Mouse (Mus musculus): ENCODE measurements around the gene Lix1l. TPM values are rescaled to one million over a fixed set of nuclear protein-coding genes. Genes with fewer than 3 reads are reported as not detected.
A peak's percentile ranks its signal among the peaks of the same experiment; 100 is the strongest.
"Not testable (repeated sequence)": the region's sequence is repeated elsewhere in the genome, so short reads cannot be mapped to it uniquely, and the experiment has no call there.

Gene Lix1l
- polyA plus RNA-seq, 1 experiment from 2014 or later, result 6.4 TPM

GRCm38 (mm10) chr3:96636448-96636847 lies 35.5 kb downstream of the Lix1l start:
- Histone ChIP-seq H3K36me3 (ENCODE audit: control insufficient read depth, insufficient read depth, low read length) (peaks cover 5% of the 10 kb centered on the region), H3K4me1 (ENCODE audit: control insufficient read depth, insufficient read depth, low read length) (peaks cover 12% of the 10 kb centered on the region), H3K27ac (ENCODE audit: low read depth, low read length) (no peak overlapping the region), H3K4me3 (ENCODE audit: low read depth, low read length) (peak overlapping the region; percentile 92), H3K9ac (ENCODE audit: low read depth, low read length) (peak overlapping the region; percentile 95), H3K4me2 (peak overlapping the region; percentile 95), H3K9me3 (replicated peaks; ENCODE audit: control insufficient read depth, low read length) (no peaks in the 10 kb centered on the region), H3K27me3 (ENCODE audit: control insufficient read depth, insufficient read depth, low read length) (no peaks in the 10 kb centered on the region)
- 60% methylated on average over 11 of the region's 11 CpGs for WGBS (ENCODE audit: insufficient replicate concordance)
- ATAC-seq (replicated peaks; ENCODE audit: insufficient number of reproducible peaks, low FRiP score, low TSS enrichment), result no peak

GRCm38 (mm10) chr3:96639219-96639618 lies 38.3 kb downstream of the Lix1l start:
- Histone ChIP-seq H3K9me3 (replicated peaks; ENCODE audit: control insufficient read depth, low read length) (no peaks in the 10 kb centered on the region), H3K4me1 (ENCODE audit: control insufficient read depth, insufficient read depth, low read length) (peaks cover 12% of the 10 kb centered on the region), H3K4me2 (no peak overlapping the region), H3K27me3 (ENCODE audit: control insufficient read depth, insufficient read depth, low read length) (no peaks in the 10 kb centered on the region), H3K4me3 (ENCODE audit: low read depth, low read length) (no peak overlapping the region), H3K9ac (ENCODE audit: low read depth, low read length) (no peak overlapping the region), H3K27ac (ENCODE audit: low read depth, low read length) (no peak overlapping the region), H3K36me3 (ENCODE audit: control insufficient read depth, insufficient read depth, low read length) (peaks cover 9% of the 10 kb centered on the region)
- 89% methylated on average over 1 of the region's 1 CpGs for WGBS (ENCODE audit: insufficient replicate concordance)
- no peak for ATAC-seq (replicated peaks; ENCODE audit: insufficient number of reproducible peaks, low FRiP score, low TSS enrichment)

GRCm38 (mm10) chr3:96645018-96645649 lies 44.2 kb downstream of the Lix1l start, which contains the start of gene Itga10:
Itga10 (plus strand) TSS chr3:96645584.
- Histone ChIP-seq H3K4me1 (ENCODE audit: control insufficient read depth, insufficient read depth, low read length) (peaks cover 3% of the 10 kb centered on the region; the same call in 1 of the 2 replicates), H3K27ac (ENCODE audit: low read depth, low read length) (no peak within 1 kb of the TSS), H3K9ac (ENCODE audit: low read depth, low read length) (no peak within 1 kb of the TSS), H3K27me3 (ENCODE audit: control insufficient read depth, insufficient read depth, low read length) (no peaks in the 10 kb centered on the region), H3K4me2 (peak within 1 kb of the TSS; percentile 38), H3K36me3 (ENCODE audit: control insufficient read depth, insufficient read depth, low read length) (peaks cover 9% of the 10 kb centered on the region), H3K4me3 (ENCODE audit: low read depth, low read length) (no peak within 1 kb of the TSS), H3K9me3 (replicated peaks; ENCODE audit: control insufficient read depth, low read length) (no peaks in the 10 kb centered on the region)
- ATAC-seq (replicated peaks; ENCODE audit: insufficient number of reproducible peaks, low FRiP score, low TSS enrichment), result 0 out of 2 replicates have a peak, but pooled peaks have one; percentile 18
- WGBS (ENCODE audit: insufficient replicate concordance), result 57% methylated on average over 7 of the region's 7 CpGs

GRCm38 (mm10) chr3:96647365-96647764 lies 46.4 kb downstream of the Lix1l start:
- peaks cover 6% of the 10 kb centered on the region; the same call in 1 of the 2 replicates for H3K4me1 ChIP-seq (ENCODE audit: control insufficient read depth, insufficient read depth, low read length)
- H3K9me3 ChIP-seq (replicated peaks; ENCODE audit: control insufficient read depth, low read length), result no peaks in the 10 kb centered on the region
- WGBS (ENCODE audit: insufficient replicate concordance), result 78% methylated on average over 3 of the region's 3 CpGs
- no peaks in the 10 kb centered on the region for H3K27me3 ChIP-seq (ENCODE audit: control insufficient read depth, insufficient read depth, low read length)
- H3K4me2 ChIP-seq, result no peak overlapping the region
- H3K36me3 ChIP-seq (ENCODE audit: control insufficient read depth, insufficient read depth, low read length), result peaks cover 6% of the 10 kb centered on the region
- H3K4me3 ChIP-seq (ENCODE audit: low read depth, low read length), result no peak overlapping the region
- no peak overlapping the region for H3K9ac ChIP-seq (ENCODE audit: low read depth, low read length)
- no peak overlapping the region for H3K27ac ChIP-seq (ENCODE audit: low read depth, low read length)
- ATAC-seq (replicated peaks; ENCODE audit: insufficient number of reproducible peaks, low FRiP score, low TSS enrichment), result no peak

- Histone ChIP-seq H3K27me3 (ENCODE audit: control insufficient read depth, insufficient read depth, low read length) (peaks cover 3% of the 10 kb centered on the region), H3K4me3 (ENCODE audit: low read depth, low read length) (no peak overlapping the region), H3K4me2 (no peak overlapping the region), H3K27ac (ENCODE audit: low read depth, low read length) (no peak overlapping the region), H3K9ac (ENCODE audit: low read depth, low read length) (no peak overlapping the region), H3K36me3 (ENCODE audit: control insufficient read depth, insufficient read depth, low read length) (no peaks in the 10 kb centered on the region), H3K4me1 (ENCODE audit: control insufficient read depth, insufficient read depth, low read length) (peaks cover 8% of the 10 kb centered on the region; the same call in 1 of the 2 replicates), H3K9me3 (replicated peaks; ENCODE audit: control insufficient read depth, low read length) (no peaks in the 10 kb centered on the region)
- 82% methylated on average over 2 of the region's 2 CpGs for WGBS (ENCODE audit: insufficient replicate concordance)
- no peak for ATAC-seq (replicated peaks; ENCODE audit: insufficient number of reproducible peaks, low FRiP score, low TSS enrichment)
Measured at GRCm38 (mm10) chr3:96660901-96661300, 60.0 kb downstream of the Lix1l start.

GRCm38 (mm10) chr3:96662731-96663316 lies 61.9 kb downstream of the Lix1l start:
- H3K27me3 ChIP-seq (ENCODE audit: control insufficient read depth, insufficient read depth, low read length), result peaks cover 3% of the 10 kb centered on the region
- no peak overlapping the region for H3K9ac ChIP-seq (ENCODE audit: low read depth, low read length)
- H3K9me3 ChIP-seq (replicated peaks; ENCODE audit: control insufficient read depth, low read length), result no peaks in the 10 kb centered on the region
- ATAC-seq (replicated peaks; ENCODE audit: insufficient number of reproducible peaks, low FRiP score, low TSS enrichment), result no peak
- H3K36me3 ChIP-seq (ENCODE audit: control insufficient read depth, insufficient read depth, low read length), result no peaks in the 10 kb centered on the region
- peaks cover 8% of the 10 kb centered on the region; the same call in 1 of the 2 replicates for H3K4me1 ChIP-seq (ENCODE audit: control insufficient read depth, insufficient read depth, low read length)
- H3K27ac ChIP-seq (ENCODE audit: low read depth, low read length), result no peak overlapping the region
- no peak overlapping the region for H3K4me3 ChIP-seq (ENCODE audit: low read depth, low read length)
- 46% methylated on average over 8 of the region's 8 CpGs for WGBS (ENCODE audit: insufficient replicate concordance)
- H3K4me2 ChIP-seq, result peak overlapping the region; percentile 69

GRCm38 (mm10) chr3:96663432-96664239 lies 62.7 kb downstream of the Lix1l start:
- Histone ChIP-seq H3K9ac (ENCODE audit: low read depth, low read length) (peak overlapping the region; percentile 60; the same call in 1 of the 2 replicates), H3K27ac (ENCODE audit: low read depth, low read length) (no peak overlapping the region), H3K4me1 (ENCODE audit: control insufficient read depth, insufficient read depth, low read length) (peaks cover 8% of the 10 kb centered on the region; the same call in 1 of the 2 replicates), H3K4me2 (peak overlapping the region; percentile 69), H3K27me3 (ENCODE audit: control insufficient read depth, insufficient read depth, low read length) (peaks cover 3% of the 10 kb centered on the region), H3K4me3 (ENCODE audit: low read depth, low read length) (peak overlapping the region; percentile 29), H3K9me3 (replicated peaks; ENCODE audit: control insufficient read depth, low read length) (no peaks in the 10 kb centered on the region), H3K36me3 (ENCODE audit: control insufficient read depth, insufficient read depth, low read length) (no peaks in the 10 kb centered on the region)
- ATAC-seq (replicated peaks; ENCODE audit: insufficient number of reproducible peaks, low FRiP score, low TSS enrichment), result 0 out of 2 replicates have a peak, but pooled peaks have one; percentile 65
- WGBS (ENCODE audit: insufficient replicate concordance), result 4% methylated on average over 18 of the region's 18 CpGs

GRCm38 (mm10) chr3:96665732-96666363 lies 64.9 kb downstream of the Lix1l start:
- not testable (repeated sequence) for H3K9me3 ChIP-seq (replicated peaks; ENCODE audit: control insufficient read depth, low read length); ATAC-seq (replicated peaks; ENCODE audit: insufficient number of reproducible peaks, low FRiP score, low TSS enrichment); H3K27ac ChIP-seq (ENCODE audit: low read depth, low read length); H3K4me3 ChIP-seq (ENCODE audit: low read depth, low read length); H3K9ac ChIP-seq (ENCODE audit: low read depth, low read length); H3K27me3 ChIP-seq (ENCODE audit: control insufficient read depth, insufficient read depth, low read length); H3K4me2 ChIP-seq; H3K36me3 ChIP-seq (ENCODE audit: control insufficient read depth, insufficient read depth, low read length)
- WGBS (ENCODE audit: insufficient replicate concordance), result 81% methylated on average over 7 of the region's 7 CpGs
- H3K4me1 ChIP-seq (ENCODE audit: control insufficient read depth, insufficient read depth, low read length), result peaks cover 10% of the 10 kb centered on the region; the same call in 1 of the 2 replicates

All from heart, embryonic 11.5 days (tissue).